Mouse (Mus musculus) forebrain, postnatal 0 days (tissue): ENCODE measurements around the gene Ttll5. TPM values are rescaled to one million over a fixed set of nuclear protein-coding genes. Genes with fewer than 3 reads are reported as not detected.

Source experiments
- ATAC-seq: fragments of 200-750 bp; cut with Nextera tagmentation; 2 replicates; pipeline ENCODE4 v1.8.0; 2017; ENCODE audit warnings: mild to moderate bottlenecking, moderate library complexity
- DNase-seq: peaks from one replicate; pipeline ENCODE4 v3.0.0-alpha.2; 2015
- H3K27ac ChIP-seq: fragments of 300-500 bp; sonication (generic); 2 replicates; pipeline ENCODE4 v1.5.1; 2014; ENCODE audit warnings: low read depth, mild to moderate bottlenecking, antibody characterized with exemption, low read length, moderate library complexity, mixed read lengths
- H3K27me3 ChIP-seq: fragments of 300-500 bp; sonication (generic); 2 replicates; pipeline ENCODE4 v1.6.1; 2014; ENCODE audit warnings: mild to moderate bottlenecking, low read length, mixed read lengths; ENCODE audit not compliant: insufficient read depth
- H3K36me3 ChIP-seq: fragments of 300-500 bp; sonication (generic); 2 replicates; pipeline ENCODE4 v1.6.1; 2014; ENCODE audit warnings: mild to moderate bottlenecking, moderate library complexity; ENCODE audit not compliant: insufficient read depth
- H3K4me1 ChIP-seq: fragments of 300-500 bp; sonication (generic); 2 replicates; pipeline ENCODE4 v1.6.1; 2014; ENCODE audit warnings: antibody characterized with exemption; ENCODE audit not compliant: insufficient read depth
- H3K4me2 ChIP-seq: fragments of 300-500 bp; sonication (generic); 2 replicates; pipeline ENCODE4 v1.6.1; 2014; ENCODE audit warnings: low read depth, mild to moderate bottlenecking, moderate library complexity
- H3K4me3 ChIP-seq: fragments of 300-500 bp; sonication (generic); 2 replicates; pipeline ENCODE4 v1.5.1; 2014; ENCODE audit warnings: low read depth, low read length, mixed read lengths
- H3K9ac ChIP-seq: fragments of 300-500 bp; sonication (generic); 2 replicates; pipeline ENCODE4 v1.6.1; 2014; ENCODE audit warnings: mild to moderate bottlenecking
- H3K9me3 ChIP-seq: fragments of 300-500 bp; sonication (generic); 2 replicates; pipeline ENCODE4 v1.6.1; 2016; ENCODE audit warnings: low read length
- CTCF ChIP-seq: sonication (generic); IDR thresholded peaks from 2 replicates; pipeline ENCODE4 v1.5.1; 2016; ENCODE audit warnings: antibody characterized with exemption, control low read depth, low read depth
- WGBS: fragments of 180-500 bp; shearing (Covaris S2); extraction: QIAGEN DNeasy Blood & Tissue Kit; methylation state at CpG from one replicate; pipeline ENCODE4 v1.1.7; 2014; 5-methylcytosine and 5-hydroxymethylcytosine counted together
- polyA plus RNA-seq: library from polyadenylated mRNA; unstranded; fragments of >200 nt; fragmentation: Nextera tagmentation; extraction: Ambion mirVana; gene quantifications from 2 replicates; pipeline ENCODE4 v1.2.1, GENCODE M21; 2015
- total RNA-seq: library from RNA; depleted of rRNA; stranded (reverse); fragments of >200 nt; gene quantifications from 2 replicates; pipeline ENCODE4 v1.2.3, GENCODE M21; 2014

Ttll5 gene
- total and polyA plus RNA-seq, 2 experiments from 2014 or later: 11.1 to 17.5 TPM

DNA sequence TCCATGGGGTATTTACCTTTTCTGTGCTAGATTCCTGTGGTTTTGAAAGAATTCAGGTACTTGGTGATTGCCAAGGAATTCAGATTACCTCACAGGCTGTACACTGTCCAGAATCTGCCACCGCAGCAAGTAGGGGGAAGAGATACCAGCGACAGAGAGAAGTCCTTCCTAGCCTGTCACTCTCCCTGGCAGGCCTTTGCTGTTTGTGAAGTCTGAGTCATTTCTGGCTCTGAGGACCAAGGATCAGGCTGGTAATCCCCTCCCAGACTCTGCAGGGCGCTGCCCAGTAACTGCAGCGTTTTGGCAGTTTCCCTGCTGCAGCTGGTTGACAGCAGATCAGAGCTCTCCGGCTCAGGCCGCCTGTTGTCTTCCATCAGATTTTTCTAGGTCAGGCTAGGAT, 45.0 kb downstream of the Ttll5 start:
- peak; percentile 56 for DNase-seq
- H3K4me2 ChIP-seq: no peak overlapping the region
- H3K4me3 ChIP-seq: no peak overlapping the region
- TF ChIP-seq CTCF: no peak
- H3K27me3 ChIP-seq: no peaks in the 10 kb centered on the region
- no peak overlapping the region for H3K9ac ChIP-seq
- no peaks in the 10 kb centered on the region for H3K9me3 ChIP-seq
- H3K36me3 ChIP-seq: peaks cover under 1% of the 10 kb centered on the region; the same call in 1 of the 2 replicates
- ATAC-seq: peak; percentile 84
- H3K4me1 ChIP-seq: no peaks in the 10 kb centered on the region
- H3K27ac ChIP-seq: 0 out of 2 replicates have a peak overlapping the region, but pooled peaks have one; percentile 40
- WGBS: 16% methylated on average over 6 of the region's 6 CpGs

- no peaks in the 10 kb centered on the region for H3K9me3 ChIP-seq
- no peaks in the 10 kb centered on the region for H3K27me3 ChIP-seq
- no peak overlapping the region for H3K4me3 ChIP-seq
- H3K9ac ChIP-seq: no peak overlapping the region
- DNase-seq (peak; percentile 76), ATAC-seq (peak; percentile 92)
- H3K4me1 ChIP-seq: peaks cover 6% of the 10 kb centered on the region; the same call in 1 of the 2 replicates
- peak overlapping the region; percentile 59 for H3K27ac ChIP-seq
- 0 out of 2 replicates have a peak, but pooled peaks cover 1% of the 10 kb centered on the region for H3K36me3 ChIP-seq
- TF ChIP-seq CTCF: no peak
- 63% methylated on average over 8 of the region's 8 CpGs for WGBS
- no peak overlapping the region for H3K4me2 ChIP-seq
These were observed 55.3 kb downstream of the Ttll5 start for GRCm38 (mm10) chr12:85879631-85880314.

DNA sequence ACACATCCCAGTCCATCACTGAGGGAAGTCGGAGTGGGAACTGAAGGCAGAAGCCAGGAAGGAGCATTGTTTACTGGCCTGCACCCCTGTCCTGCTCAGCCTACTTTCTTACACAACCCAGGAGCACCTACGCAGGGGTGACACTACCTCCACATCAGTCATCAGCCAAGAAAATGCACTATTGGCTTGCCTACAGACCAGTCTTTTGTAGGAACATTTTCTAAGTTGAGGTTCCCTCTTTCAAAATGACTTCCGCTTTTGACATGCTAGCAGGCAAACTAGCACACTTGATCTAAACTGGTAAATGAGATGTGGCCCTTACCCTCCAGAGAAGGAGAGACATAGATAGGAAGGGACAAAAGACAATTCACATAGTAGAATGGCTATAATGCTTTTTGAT, 60.6 kb downstream of the Ttll5 start:
- WGBS: 96% methylated on average over 3 of the region's 3 CpGs

GRCm38 (mm10) chr12:85890054-85890453, 65.6 kb downstream of the Ttll5 start:
- ATAC-seq: no peak
- peak; percentile 10 for DNase-seq
- Histone ChIP-seq H3K4me1 (no peaks in the 10 kb centered on the region), H3K36me3 (peaks cover 15% of the 10 kb centered on the region), H3K4me3 (no peak overlapping the region), H3K9ac (no peak overlapping the region), H3K27me3 (no peaks in the 10 kb centered on the region), H3K9me3 (no peaks in the 10 kb centered on the region), H3K27ac (no peak overlapping the region), H3K4me2 (no peak overlapping the region)
- WGBS: 32% methylated on average over 4 of the region's 4 CpGs
- TF ChIP-seq CTCF: no peak

More for the DNA sequence above, 60.6 kb downstream of the Ttll5 start:
- ATAC-seq (no peak), DNase-seq (no peak)
- no peak for TF ChIP-seq CTCF
- Histone ChIP-seq H3K27me3 (no peaks in the 10 kb centered on the region), H3K9ac (no peak overlapping the region), H3K4me3 (no peak overlapping the region), H3K4me1 (no peaks in the 10 kb centered on the region; the same call in 1 of the 2 replicates), H3K9me3 (no peaks in the 10 kb centered on the region), H3K4me2 (no peak overlapping the region), H3K36me3 (no peaks in the 10 kb centered on the region), H3K27ac (no peak overlapping the region)

DNA sequence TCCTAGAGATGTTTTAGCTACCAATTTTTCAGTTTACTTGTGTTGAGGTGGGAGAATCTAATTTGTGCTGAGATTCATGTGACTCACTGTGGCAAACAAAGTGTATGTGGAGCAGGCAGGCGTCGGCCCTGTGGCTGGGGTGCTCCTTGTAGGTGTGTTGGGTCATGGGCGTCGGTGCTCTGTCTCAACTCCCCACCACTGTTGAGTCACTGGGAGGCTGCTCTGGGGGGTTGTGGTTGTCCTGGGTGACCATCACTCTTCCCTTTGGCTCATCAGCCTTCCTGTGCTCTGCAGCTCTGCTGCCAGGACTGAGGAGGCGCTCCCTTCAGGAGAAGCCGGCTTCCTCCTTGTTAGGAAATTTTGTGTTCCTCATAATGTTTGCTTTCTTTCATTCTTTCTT, 79.5 kb downstream of the Ttll5 start:
- H3K4me1 ChIP-seq: no peaks in the 10 kb centered on the region
- H3K27me3 ChIP-seq: no peaks in the 10 kb centered on the region
- H3K4me3 ChIP-seq: no peak overlapping the region
- WGBS: 91% methylated on average over 6 of the region's 6 CpGs
- H3K27ac ChIP-seq: no peak overlapping the region
- DNase-seq (no peak), ATAC-seq (no peak)
- H3K9ac ChIP-seq: no peak overlapping the region
- H3K9me3 ChIP-seq: no peaks in the 10 kb centered on the region
- TF ChIP-seq CTCF: no peak
- H3K36me3 ChIP-seq: peaks cover 6% of the 10 kb centered on the region; the same call in 1 of the 2 replicates
- H3K4me2 ChIP-seq: no peak overlapping the region

- H3K4me2 ChIP-seq: no peak overlapping the region
- H3K27ac ChIP-seq: no peak overlapping the region
- H3K36me3 ChIP-seq: no peaks in the 10 kb centered on the region; the same call in 1 of the 2 replicates
- H3K4me1 ChIP-seq: no peaks in the 10 kb centered on the region
- no peaks in the 10 kb centered on the region for H3K27me3 ChIP-seq
- TF ChIP-seq CTCF: no peak
- H3K9me3 ChIP-seq: no peaks in the 10 kb centered on the region
- DNase-seq: no peak
- WGBS: 94% methylated on average over 2 of the region's 2 CpGs
- no peak for ATAC-seq
- no peak overlapping the region for H3K4me3 ChIP-seq
- no peak overlapping the region for H3K9ac ChIP-seq
These were observed 81.2 kb downstream of the Ttll5 start for GRCm38 (mm10) chr12:85905666-85906065.

DNA sequence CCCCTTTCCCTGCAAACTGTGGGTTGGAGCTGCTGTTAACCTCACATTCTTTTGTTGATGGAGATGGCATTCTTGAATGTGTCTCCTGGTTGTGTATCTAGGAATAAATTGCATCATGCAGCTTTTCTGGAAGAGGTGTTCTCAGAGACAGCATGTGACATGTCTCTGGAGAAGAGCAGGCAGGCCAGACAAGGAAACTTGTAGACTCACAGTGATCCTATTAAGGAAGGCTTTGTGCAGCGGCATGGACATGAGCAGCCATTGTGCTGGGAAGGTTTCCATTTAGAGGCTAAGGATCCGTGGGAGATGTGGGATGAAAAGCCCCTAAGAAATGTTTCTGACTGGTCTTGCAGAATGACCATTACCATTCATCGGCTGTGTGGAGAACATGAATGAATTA, 83.4 kb downstream of the Ttll5 start:
- Histone ChIP-seq H3K27ac (no peak overlapping the region), H3K4me3 (no peak overlapping the region), H3K36me3 (no peaks in the 10 kb centered on the region; the same call in 1 of the 2 replicates), H3K4me1 (no peaks in the 10 kb centered on the region), H3K9me3 (no peaks in the 10 kb centered on the region), H3K27me3 (no peaks in the 10 kb centered on the region), H3K9ac (no peak overlapping the region), H3K4me2 (no peak overlapping the region)
- 13% methylated on average over 3 of the region's 3 CpGs for WGBS
- TF ChIP-seq CTCF: no peak
- no peak for ATAC-seq
- DNase-seq: no peak
